Mouse (Mus musculus) lung, postnatal 0 days (tissue): ENCODE measurements around the gene Lin28a.

Experiments used
- CTCF ChIP-seq: IDR thresholded peaks from 2 replicates; pipeline ENCODE4 v1.5.1; 2016; ENCODE audit warnings: antibody characterized with exemption, mild to moderate bottlenecking
- EP300 ChIP-seq: IDR thresholded peaks from 2 replicates; pipeline ENCODE4 v1.6.1; 2016; ENCODE audit warnings: antibody characterized with exemption, mild to moderate bottlenecking, control low read depth

DNA sequence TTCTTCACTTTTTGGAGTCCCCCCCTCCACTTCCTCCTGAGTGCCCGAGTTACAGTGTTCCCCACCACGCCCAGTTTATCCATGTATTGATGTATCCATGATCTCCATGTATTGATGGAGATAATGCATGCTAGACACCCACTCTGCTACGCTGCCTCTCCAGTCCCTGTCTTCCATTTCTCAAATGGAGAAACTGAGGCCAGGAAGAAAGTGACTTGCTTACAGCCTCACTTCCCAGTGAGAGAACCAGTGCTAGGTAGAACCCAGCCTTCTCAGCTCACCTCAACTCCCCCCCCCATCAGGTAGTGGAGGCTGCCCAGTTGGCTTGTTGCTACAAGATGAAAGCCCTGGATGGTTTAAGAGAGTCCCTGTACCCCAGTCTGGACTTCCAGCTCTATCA lies 34.9 kb upstream of the Lin28a start, which contains the start of gene Zfp683:
- TF ChIP-seq CTCF = no peak
- TF ChIP-seq EP300 = no peak
